Mouse (Mus musculus): ENCODE measurements around the gene Col6a2. TPM values are rescaled to one million over a fixed set of nuclear protein-coding genes. Genes with fewer than 3 reads are reported as not detected.

Gene Col6a2
- polyA plus RNA-seq, 1 experiment from 2014 or later, result 19.9 TPM

GRCm38 (mm10) chr10:76650662-76651342, 27.4 kb upstream of the Col6a2 start:
- no peak overlapping the region for H3K4me2 ChIP-seq (replicated peaks)
- no peak for DNase-seq (ENCODE audit: low spot score)
- H3K27ac ChIP-seq, result no peak overlapping the region
- H3K9ac ChIP-seq, result no peak overlapping the region
- no peak overlapping the region for H3K4me3 ChIP-seq (replicated peaks; ENCODE audit: low read length)
- WGBS, result 76% methylated on average over 12 of the region's 12 CpGs
- no peaks in the 10 kb centered on the region for H3K4me1 ChIP-seq (replicated peaks; ENCODE audit: control insufficient read depth, insufficient read depth, low read length)
- no peaks in the 10 kb centered on the region for H3K27me3 ChIP-seq (ENCODE audit: control insufficient read depth, insufficient read depth, low read length)
- ATAC-seq (ENCODE audit: low FRiP score), result no peak
- no peaks in the 10 kb centered on the region for H3K9me3 ChIP-seq (ENCODE audit: control insufficient read depth, low read length)
- no peaks in the 10 kb centered on the region for H3K36me3 ChIP-seq (replicated peaks; ENCODE audit: control insufficient read depth, insufficient read depth)

GRCm38 (mm10) chr10:76648738-76649137, 25.3 kb upstream of the Col6a2 start:
- WGBS, result 93% methylated on average over 10 of the region's 10 CpGs
- no peak for ATAC-seq (ENCODE audit: low FRiP score)
- Histone ChIP-seq H3K4me3 (replicated peaks; ENCODE audit: low read length) (no peak overlapping the region), H3K9me3 (ENCODE audit: control insufficient read depth, low read length) (no peaks in the 10 kb centered on the region), H3K4me2 (replicated peaks) (no peak overlapping the region), H3K27ac (no peak overlapping the region), H3K4me1 (replicated peaks; ENCODE audit: control insufficient read depth, insufficient read depth, low read length) (no peaks in the 10 kb centered on the region), H3K36me3 (replicated peaks; ENCODE audit: control insufficient read depth, insufficient read depth) (no peaks in the 10 kb centered on the region), H3K9ac (no peak overlapping the region), H3K27me3 (ENCODE audit: control insufficient read depth, insufficient read depth, low read length) (no peaks in the 10 kb centered on the region)
- DNase-seq (ENCODE audit: low spot score), result no peak

GRCm38 (mm10) chr10:76647390-76647789, 24.0 kb upstream of the Col6a2 start:
- DNase-seq (ENCODE audit: low spot score) (no peak), ATAC-seq (ENCODE audit: low FRiP score) (no peak)
- Histone ChIP-seq H3K36me3 (replicated peaks; ENCODE audit: control insufficient read depth, insufficient read depth) (no peaks in the 10 kb centered on the region), H3K9me3 (ENCODE audit: control insufficient read depth, low read length) (no peaks in the 10 kb centered on the region), H3K27ac (no peak overlapping the region), H3K4me1 (replicated peaks; ENCODE audit: control insufficient read depth, insufficient read depth, low read length) (no peaks in the 10 kb centered on the region), H3K4me2 (replicated peaks) (no peak overlapping the region), H3K4me3 (replicated peaks; ENCODE audit: low read length) (no peak overlapping the region), H3K9ac (no peak overlapping the region), H3K27me3 (ENCODE audit: control insufficient read depth, insufficient read depth, low read length) (no peaks in the 10 kb centered on the region)
- WGBS, result 83% methylated on average over 3 of the region's 3 CpGs

- H3K27ac ChIP-seq, result no peak overlapping the region
- H3K4me2 ChIP-seq (replicated peaks), result no peak overlapping the region
- ATAC-seq (ENCODE audit: low FRiP score) (no peak), DNase-seq (ENCODE audit: low spot score) (no peak)
- no peak overlapping the region for H3K4me3 ChIP-seq (replicated peaks; ENCODE audit: low read length)
- 93% methylated on average over 4 of the region's 4 CpGs for WGBS
- H3K27me3 ChIP-seq (ENCODE audit: control insufficient read depth, insufficient read depth, low read length), result no peaks in the 10 kb centered on the region
- no peaks in the 10 kb centered on the region for H3K4me1 ChIP-seq (replicated peaks; ENCODE audit: control insufficient read depth, insufficient read depth, low read length)
- H3K9me3 ChIP-seq (ENCODE audit: control insufficient read depth, low read length), result no peaks in the 10 kb centered on the region
- no peaks in the 10 kb centered on the region for H3K36me3 ChIP-seq (replicated peaks; ENCODE audit: control insufficient read depth, insufficient read depth)
- H3K9ac ChIP-seq, result no peak overlapping the region
Observed at GRCm38 (mm10) chr10:76645686-76646085, 22.3 kb upstream of the Col6a2 start.

GRCm38 (mm10) chr10:76645066-76645465, 21.6 kb upstream of the Col6a2 start:
- Histone ChIP-seq H3K9ac (no peak overlapping the region), H3K27me3 (ENCODE audit: control insufficient read depth, insufficient read depth, low read length) (no peaks in the 10 kb centered on the region), H3K27ac (no peak overlapping the region), H3K4me2 (replicated peaks) (no peak overlapping the region), H3K4me3 (replicated peaks; ENCODE audit: low read length) (no peak overlapping the region), H3K4me1 (replicated peaks; ENCODE audit: control insufficient read depth, insufficient read depth, low read length) (no peaks in the 10 kb centered on the region), H3K9me3 (ENCODE audit: control insufficient read depth, low read length) (no peaks in the 10 kb centered on the region), H3K36me3 (replicated peaks; ENCODE audit: control insufficient read depth, insufficient read depth) (no peaks in the 10 kb centered on the region)
- no peak for ATAC-seq (ENCODE audit: low FRiP score)
- DNase-seq (ENCODE audit: low spot score), result no peak

GRCm38 (mm10) chr10:76643999-76644398, 20.6 kb upstream of the Col6a2 start:
- Histone ChIP-seq H3K27ac (no peak overlapping the region), H3K9me3 (ENCODE audit: control insufficient read depth, low read length) (no peaks in the 10 kb centered on the region), H3K4me2 (replicated peaks) (no peak overlapping the region), H3K4me3 (replicated peaks; ENCODE audit: low read length) (no peak overlapping the region), H3K36me3 (replicated peaks; ENCODE audit: control insufficient read depth, insufficient read depth) (no peaks in the 10 kb centered on the region), H3K4me1 (replicated peaks; ENCODE audit: control insufficient read depth, insufficient read depth, low read length) (no peaks in the 10 kb centered on the region), H3K27me3 (ENCODE audit: control insufficient read depth, insufficient read depth, low read length) (no peaks in the 10 kb centered on the region), H3K9ac (no peak overlapping the region)
- ATAC-seq (ENCODE audit: low FRiP score) (no peak), DNase-seq (ENCODE audit: low spot score) (no peak)
- 87% methylated on average over 4 of the region's 4 CpGs for WGBS

GRCm38 (mm10) chr10:76643446-76643845, 20.0 kb upstream of the Col6a2 start:
- no peak overlapping the region for H3K4me2 ChIP-seq (replicated peaks)
- WGBS, result 77% methylated on average over 9 of the region's 9 CpGs
- H3K4me3 ChIP-seq (replicated peaks; ENCODE audit: low read length), result no peak overlapping the region
- H3K4me1 ChIP-seq (replicated peaks; ENCODE audit: control insufficient read depth, insufficient read depth, low read length), result no peaks in the 10 kb centered on the region
- no peak for ATAC-seq (ENCODE audit: low FRiP score)
- no peak overlapping the region for H3K27ac ChIP-seq
- no peaks in the 10 kb centered on the region for H3K36me3 ChIP-seq (replicated peaks; ENCODE audit: control insufficient read depth, insufficient read depth)
- no peaks in the 10 kb centered on the region for H3K27me3 ChIP-seq (ENCODE audit: control insufficient read depth, insufficient read depth, low read length)
- DNase-seq (ENCODE audit: low spot score), result no peak
- H3K9me3 ChIP-seq (ENCODE audit: control insufficient read depth, low read length), result no peaks in the 10 kb centered on the region
- H3K9ac ChIP-seq, result no peak overlapping the region

GRCm38 (mm10) chr10:76642628-76643434, 19.4 kb upstream of the Col6a2 start:
- 81% methylated on average over 9 of the region's 9 CpGs for WGBS
- no peaks in the 10 kb centered on the region for H3K27me3 ChIP-seq (ENCODE audit: control insufficient read depth, insufficient read depth, low read length)
- no peak overlapping the region for H3K4me2 ChIP-seq (replicated peaks)
- ATAC-seq (ENCODE audit: low FRiP score) (no peak), DNase-seq (ENCODE audit: low spot score) (no peak)
- no peak overlapping the region for H3K27ac ChIP-seq
- H3K9ac ChIP-seq, result no peak overlapping the region
- no peaks in the 10 kb centered on the region for H3K36me3 ChIP-seq (replicated peaks; ENCODE audit: control insufficient read depth, insufficient read depth)
- H3K4me1 ChIP-seq (replicated peaks; ENCODE audit: control insufficient read depth, insufficient read depth, low read length), result no peaks in the 10 kb centered on the region
- no peak overlapping the region for H3K4me3 ChIP-seq (replicated peaks; ENCODE audit: low read length)
- H3K9me3 ChIP-seq (ENCODE audit: control insufficient read depth, low read length), result no peaks in the 10 kb centered on the region

GRCm38 (mm10) chr10:76641894-76642627, 18.6 kb upstream of the Col6a2 start:
- Histone ChIP-seq H3K9ac (no peak overlapping the region), H3K4me1 (replicated peaks; ENCODE audit: control insufficient read depth, insufficient read depth, low read length) (no peaks in the 10 kb centered on the region), H3K27me3 (ENCODE audit: control insufficient read depth, insufficient read depth, low read length) (no peaks in the 10 kb centered on the region), H3K36me3 (replicated peaks; ENCODE audit: control insufficient read depth, insufficient read depth) (no peaks in the 10 kb centered on the region), H3K27ac (no peak overlapping the region), H3K9me3 (ENCODE audit: control insufficient read depth, low read length) (no peaks in the 10 kb centered on the region), H3K4me2 (replicated peaks) (no peak overlapping the region), H3K4me3 (replicated peaks; ENCODE audit: low read length) (no peak overlapping the region)
- ATAC-seq (ENCODE audit: low FRiP score) (no peak), DNase-seq (ENCODE audit: low spot score) (no peak)
- 80% methylated on average over 13 of the region's 13 CpGs for WGBS
